19 mouse cellular contexts compared by ENCODE assay signal in the genomic region with DNA sequence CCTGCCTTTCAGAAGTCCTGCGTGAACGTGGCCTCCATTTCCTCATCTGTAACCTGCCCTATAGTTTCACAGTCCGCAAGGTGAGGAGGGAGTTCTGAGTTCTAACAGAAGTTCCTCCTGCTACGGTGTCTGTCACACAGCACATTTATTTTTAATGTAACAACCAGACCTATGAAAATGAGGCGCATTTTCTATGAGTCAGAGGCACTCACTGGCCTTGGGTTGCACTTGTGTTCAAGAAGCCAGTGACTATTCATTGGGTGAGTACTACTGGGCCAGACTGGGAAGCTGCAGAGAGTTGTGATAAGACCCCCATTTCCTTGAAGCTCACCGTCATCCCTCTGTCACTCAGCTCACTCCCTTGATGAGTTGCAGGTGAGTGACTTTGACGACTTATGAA.
"Had no signal": no experiment of that assay in that cellular context is flagged by ENCODE, and none has a peak within 500 bp of the region (broad histone marks: within the 10 kb centered on the region; RNA-seq: fewer than 3 reads in every experiment).

No protein-coding gene starts in this region.

- H3K36me3 ChIP-seq: kidney, embryonic 15.5 days; liver, embryonic 13.5 days; neural tube, embryonic 12.5 days; neural tube, embryonic 15.5 days; stomach, embryonic 15.5 days had no signal

- DNase-seq: kidney, adult 8-10 months; kidney, postnatal 10 days; kidney, postnatal 36 days; layer of hippocampus, postnatal 36 days; liver, embryonic 13.5 days; lung, adult 2 months; lung, postnatal 14 days; lung, postnatal 4 days; midbrain, embryonic 14.5 days; right cerebral cortex, adult 18-20 months; right cerebral cortex, postnatal 14 days; right cerebral cortex, postnatal 4 days; thymus, postnatal 36 days had no signal

- H3K4me2 ChIP-seq: kidney, embryonic 15.5 days; liver, embryonic 13.5 days; midbrain, embryonic 11.5 days; neural tube, embryonic 12.5 days; neural tube, embryonic 15.5 days; stomach, embryonic 15.5 days had no signal

- H3K9me3 ChIP-seq: kidney, embryonic 15.5 days; liver, embryonic 13.5 days; neural tube, embryonic 12.5 days; neural tube, embryonic 15.5 days; stomach, embryonic 15.5 days had no signal

- H3K27me3 ChIP-seq: kidney, embryonic 15.5 days; liver, embryonic 13.5 days; neural tube, embryonic 12.5 days; neural tube, embryonic 15.5 days; stomach, embryonic 15.5 days had no signal

- H3K27ac ChIP-seq: kidney, embryonic 15.5 days; left cerebral cortex, adult 2 months; liver, embryonic 13.5 days; neural tube, embryonic 12.5 days; neural tube, embryonic 15.5 days; stomach, embryonic 15.5 days had no signal

- H3K4me3 ChIP-seq: kidney, embryonic 15.5 days; left cerebral cortex, adult 2 months; liver, embryonic 13.5 days; neural tube, embryonic 12.5 days; neural tube, embryonic 15.5 days; stomach, embryonic 15.5 days had no signal

- H3K4me1 ChIP-seq: kidney, embryonic 15.5 days; liver, embryonic 13.5 days; neural tube, embryonic 12.5 days; neural tube, embryonic 15.5 days; stomach, embryonic 15.5 days had no signal

- H3K9ac ChIP-seq: kidney, embryonic 15.5 days; liver, embryonic 13.5 days; neural tube, embryonic 12.5 days; neural tube, embryonic 15.5 days; stomach, embryonic 15.5 days had no signal
